Mouse (Mus musculus) heart, postnatal 14 days (tissue): ENCODE measurements around the gene Clrn3. TPM values are rescaled to one million over a fixed set of nuclear protein-coding genes. Genes with fewer than 3 reads are reported as not detected.

Experiments used
- DNase-seq, 2 experiments: peaks; one replicate each; pipeline ENCODE4 v3.0.0; 2021 to 2022
- intact Hi-C: fragments of 180-260 bp; cut with DNase I; formaldehyde crosslinking; loops from one replicate; pipeline ENCODE4 v1.15.1; 2025
- microRNA-seq, 2 experiments: library from miRNA; unstranded; fragments of <30 nt; microRNA quantifications; one replicate each; pipeline ENCODE4 v1.2.0; 2021 to 2022
- total RNA-seq, 2 experiments: library from RNA; stranded (reverse); gene quantifications; 2 replicates each; pipeline ENCODE4 v1.2.3; 2021

Clrn3 gene
- total RNA-seq, 2 experiments from 2014 or later = not detected

GRCm38 (mm10) chr7:135464689-135465259 is 63.7 kb downstream of the Clrn3 start:
- DNase-seq = peak; percentile 39 to 69

More at GRCm38 (mm10) chr7:135464689-135465259, 63.7 kb downstream of the Clrn3 start:
- intact Hi-C loops = loop anchor here (2.0 kb wide), 1 partner anchor 62 kb away; no protein-coding TSS in a partner anchor

Small RNAs within 50 kb of the gene (microRNA-seq; reads per million reads assigned to microRNA genes)
- 0 to 0.12 reads per million in 2 experiments for gene Mir1962

Other genes with a start within 250 kb of the Clrn3 start
- gene Foxi2, start 118.3 kb downstream of the Clrn3 start, total RNA-seq = not detected
- 1 to 10 TPM; 4.1 to 4.4 TPM for gene Ptpre, start 8.8 kb upstream of the Clrn3 start, total RNA-seq
- 10 to 100 TPM; 10.0 to 18.6 TPM for gene Mki67, start 187.7 kb upstream of the Clrn3 start, total RNA-seq